Mouse (Mus musculus) spleen, postnatal 14 days (tissue): ENCODE data around the gene Gm8094.
"Not testable (repeated sequence)": the region's sequence is repeated elsewhere in the genome, so short reads cannot be mapped to it uniquely, and the experiment has no call there.

Source experiments
- DNase-seq, 2 experiments: peaks; one replicate each; pipeline ENCODE4 v3.0.0; 2021 to 2022; ENCODE audit warnings: low spot score in 2 of 2

Gm8094 gene

GRCm38 (mm10) chr14:43076543-43076942 is at the start of gene Gm8094:
Gene Gm8094 (minus strand): TSS chr14:43076643.
- not testable (repeated sequence) for DNase-seq

- DNase-seq, result not testable (repeated sequence)
Observed at GRCm38 (mm10) chr14:43119673-43120072, 43.2 kb upstream of the Gm8094 start.

- not testable (repeated sequence) for DNase-seq
Observed at GRCm38 (mm10) chr14:43100301-43100700, 23.9 kb upstream of the Gm8094 start, which contains the start of gene Gm8104. Gene Gm8104 (plus strand): TSS chr14:43100601.

DNA sequence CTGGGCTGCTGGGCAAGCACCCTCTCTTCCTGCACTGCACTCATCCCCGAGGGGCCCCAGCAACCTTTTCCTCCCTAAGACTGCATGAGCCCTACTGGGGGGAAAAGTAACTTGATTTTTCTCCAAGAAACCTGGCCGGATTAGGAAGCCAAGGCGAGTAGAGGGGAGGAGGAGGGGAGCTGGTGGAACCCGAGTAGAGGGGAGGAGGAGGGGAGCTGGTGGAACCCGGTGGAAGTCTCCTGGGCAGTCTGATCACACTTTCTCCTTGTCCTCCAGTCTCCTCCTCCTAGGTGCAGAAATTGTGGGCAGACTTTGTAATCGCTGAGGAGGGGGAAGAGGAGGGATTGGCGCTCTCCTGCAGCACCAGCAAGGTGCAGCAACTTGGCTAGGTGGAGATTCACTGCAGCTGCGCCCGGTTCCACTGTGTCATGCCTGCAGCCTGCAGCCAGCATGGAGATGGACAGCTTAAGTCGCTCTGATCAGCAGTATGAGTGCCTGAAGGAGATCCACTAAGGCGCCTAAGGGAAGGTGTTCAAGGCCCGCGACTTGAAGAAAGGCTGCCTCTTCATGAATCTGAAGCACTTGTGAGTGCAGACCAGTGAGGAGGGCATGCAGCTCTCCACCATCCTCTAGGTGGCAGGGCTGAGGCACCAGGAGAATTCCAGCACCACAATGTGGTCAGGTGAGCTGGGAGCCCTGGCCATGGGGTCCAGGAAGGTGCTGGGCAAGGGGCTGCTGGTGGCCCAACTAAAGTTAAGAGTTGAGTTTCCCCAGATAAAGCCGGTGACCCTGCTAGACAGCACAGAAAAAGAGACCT is 12.9 kb upstream of the Gm8094 start:
- not testable (repeated sequence) for DNase-seq

DNA sequence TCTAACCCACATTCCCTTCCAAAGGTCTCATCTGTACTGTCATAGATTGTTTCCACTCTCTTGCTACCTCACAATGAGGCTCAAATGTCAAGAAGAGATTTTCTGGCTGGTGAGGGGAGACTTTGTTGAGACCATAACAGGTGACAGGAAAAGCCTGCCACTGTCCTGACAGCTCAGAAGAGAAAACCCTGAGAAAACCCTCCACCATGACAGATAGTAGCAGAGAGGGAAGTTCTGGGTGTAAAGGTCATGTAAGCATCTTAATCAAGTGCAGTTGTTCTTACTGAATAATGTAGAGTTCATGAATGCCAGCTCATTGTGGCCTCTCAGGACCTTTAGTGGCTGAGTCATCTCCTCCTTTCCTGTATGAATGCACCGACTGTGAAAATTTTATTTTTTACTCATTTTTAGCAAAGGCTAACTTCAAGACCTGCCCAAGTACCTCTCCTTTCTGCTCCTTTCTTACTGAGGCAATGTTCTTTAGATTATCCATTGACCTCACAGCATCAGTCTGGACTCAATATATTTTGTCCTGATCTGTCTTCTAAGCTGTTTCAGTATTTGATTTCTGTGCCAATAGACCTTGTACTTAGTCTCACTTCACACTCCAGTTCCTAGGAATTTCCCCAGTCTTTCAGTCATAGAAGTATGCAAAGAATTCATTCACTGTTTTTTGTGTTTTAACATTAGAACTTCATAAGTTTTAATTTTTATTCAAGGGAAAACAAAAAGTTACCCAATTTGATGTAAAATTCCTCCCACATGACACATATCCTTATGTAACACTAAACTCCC is 8.7 kb upstream of the Gm8094 start:
- not testable (repeated sequence) for DNase-seq

- DNase-seq, result not testable (repeated sequence)
Observed at GRCm38 (mm10) chr14:43060179-43060578, 16.3 kb downstream of the Gm8094 start.

- DNase-seq, result peak in 1 of 2 experiments; percentile 0
Observed at GRCm38 (mm10) chr14:43058063-43058462, 18.4 kb downstream of the Gm8094 start.
